Mouse (Mus musculus): ENCODE results near the gene 1500009L16Rik.

- TF ChIP-seq POLR2A (IDR thresholded peaks at IDR 0.05; ENCODE audit: insufficient read length, low read depth): no peak
- TF ChIP-seq MYOG (IDR thresholded peaks at IDR 0.05; ENCODE audit: control insufficient read depth in 1 of 3, insufficient read depth in 1 of 3, insufficient read length in 2 of 3, low read depth in 2 of 3): no peak
- no peak for TF ChIP-seq USF1 (IDR thresholded peaks at IDR 0.05; ENCODE audit: low read depth)
- no peak for TF ChIP-seq REST (IDR thresholded peaks at IDR 0.05; ENCODE audit: insufficient read depth, insufficient read length)
- no peak for TF ChIP-seq CEBPB (IDR thresholded peaks at IDR 0.05; ENCODE audit: insufficient read depth, poor library complexity, severe bottlenecking)
- TF ChIP-seq POLR2AphosphoS2 (IDR thresholded peaks at IDR 0.05; ENCODE audit: insufficient read length, low read depth): no peak
- TF ChIP-seq TCF3 (IDR thresholded peaks at IDR 0.05; ENCODE audit: insufficient read length, low read depth): no peak
- TF ChIP-seq TCF12 (IDR thresholded peaks at IDR 0.05; ENCODE audit: insufficient read depth, poor library complexity, severe bottlenecking): no peak
- no peak for TF ChIP-seq MAX (IDR thresholded peaks at IDR 0.05; ENCODE audit: low read depth)
Measured at GRCm38 (mm10) chr10:83681334-83681733, 41.3 kb upstream of the 1500009L16Rik start.
